Mouse (Mus musculus) fat pad, adult 2 months (tissue): ENCODE measurements around the gene Ruvbl2.

ENCODE experiments used
- DNase-seq: peaks from one replicate; pipeline ENCODE4 v3.0.0-alpha.2; 2011; ENCODE audit warnings: low read depth, low spot score; ENCODE audit errors: extremely low read depth

The Ruvbl2 gene

GRCm38 (mm10) chr7:45434203-45435015 lies 3.5 kb downstream of the Ruvbl2 start, which contains the start of gene Gys1:
Gys1 (plus strand) TSS chr7:45434844.
- peak; percentile 99 for DNase-seq

- no peak for DNase-seq
Measured at GRCm38 (mm10) chr7:45433835-45434202, 4.1 kb downstream of the Ruvbl2 start.

- DNase-seq, result no peak
Measured at GRCm38 (mm10) chr7:45426556-45426955, 11.3 kb downstream of the Ruvbl2 start.

GRCm38 (mm10) chr7:45421194-45421593 lies 16.7 kb downstream of the Ruvbl2 start:
- no peak for DNase-seq

GRCm38 (mm10) chr7:45420615-45420919 lies 17.3 kb downstream of the Ruvbl2 start, which contains the start of gene Lhb:
Lhb (plus strand) TSS chr7:45420820.
- no peak for DNase-seq

GRCm38 (mm10) chr7:45419859-45420614 lies 17.9 kb downstream of the Ruvbl2 start:
- DNase-seq, result no peak

GRCm38 (mm10) chr7:45417962-45418492 lies 19.9 kb downstream of the Ruvbl2 start:
- no peak for DNase-seq

GRCm38 (mm10) chr7:45415636-45416035 lies 22.3 kb downstream of the Ruvbl2 start:
- no peak for DNase-seq

GRCm38 (mm10) chr7:45414740-45415224 lies 23.1 kb downstream of the Ruvbl2 start:
- no peak for DNase-seq

- no peak for DNase-seq
Measured at GRCm38 (mm10) chr7:45413864-45414739, 23.8 kb downstream of the Ruvbl2 start.

GRCm38 (mm10) chr7:45413113-45413863 lies 24.6 kb downstream of the Ruvbl2 start, which contains the start of gene Ntf5:
Ntf5 (plus strand) TSS chr7:45413695.
- DNase-seq, result no peak

GRCm38 (mm10) chr7:45412421-45412820 lies 25.5 kb downstream of the Ruvbl2 start:
- no peak for DNase-seq

GRCm38 (mm10) chr7:45409497-45410163 lies 28.3 kb downstream of the Ruvbl2 start:
- no peak for DNase-seq

GRCm38 (mm10) chr7:45408949-45409348 lies 28.9 kb downstream of the Ruvbl2 start:
- DNase-seq, result no peak

- DNase-seq, result no peak
Measured at GRCm38 (mm10) chr7:45408351-45408750, 29.5 kb downstream of the Ruvbl2 start.

- DNase-seq, result no peak
Measured at GRCm38 (mm10) chr7:45407836-45408235, 30.1 kb downstream of the Ruvbl2 start.

GRCm38 (mm10) chr7:45406157-45407156 lies 31.4 kb downstream of the Ruvbl2 start:
- DNase-seq, result no peak
